Mouse (Mus musculus) hindbrain, postnatal 0 days (tissue): ENCODE results near the gene Vpreb3. TPM values are rescaled to one million over a fixed set of nuclear protein-coding genes. Genes with fewer than 3 reads are reported as not detected.

ENCODE experiments used
- ATAC-seq: fragments of 200-750 bp; cut with Nextera tagmentation; 2 replicates; pipeline ENCODE4 v1.8.0; 2017; ENCODE audit warnings: mild to moderate bottlenecking, moderate TSS enrichment, moderate library complexity
- DNase-seq: peaks from one replicate; pipeline ENCODE4 v3.0.0-alpha.2; 2015; ENCODE audit warnings: low spot score
- H3K27ac ChIP-seq: fragments of 300-500 bp; sonication (generic); 2 replicates; pipeline ENCODE4 v1.5.1; 2014; ENCODE audit warnings: mild to moderate bottlenecking
- H3K27me3 ChIP-seq: fragments of 300-500 bp; sonication (generic); 2 replicates; pipeline ENCODE4 v1.6.1; 2014; ENCODE audit warnings: low read length, mixed read lengths; ENCODE audit not compliant: insufficient read depth
- H3K36me3 ChIP-seq: fragments of 300-500 bp; sonication (generic); 2 replicates; pipeline ENCODE4 v1.6.1; 2014; ENCODE audit warnings: low read length, mixed read lengths; ENCODE audit not compliant: insufficient read depth
- H3K4me1 ChIP-seq: fragments of 300-500 bp; sonication (generic); 2 replicates; pipeline ENCODE4 v1.6.1; 2014; ENCODE audit warnings: antibody characterized with exemption, low read length, mixed read lengths; ENCODE audit not compliant: insufficient read depth
- H3K4me2 ChIP-seq: fragments of 300-500 bp; sonication (generic); 2 replicates; pipeline ENCODE4 v1.6.1; 2014; ENCODE audit warnings: low read depth, mild to moderate bottlenecking, low read length, moderate library complexity, mixed read lengths
- H3K4me3 ChIP-seq: fragments of 300-500 bp; sonication (generic); 2 replicates; pipeline ENCODE4 v1.5.1; 2014; ENCODE audit warnings: low read length
- H3K9ac ChIP-seq: fragments of 300-500 bp; sonication (generic); replicated peaks from 2 replicates; pipeline ENCODE4 v1.6.1; 2014; ENCODE audit warnings: mild to moderate bottlenecking, low read length, moderate library complexity, mixed read lengths
- H3K9me3 ChIP-seq: fragments of 300-500 bp; sonication (generic); 2 replicates; pipeline ENCODE4 v1.6.1; 2016; ENCODE audit warnings: low read length, mixed read lengths
- CTCF ChIP-seq: IDR thresholded peaks from 2 replicates; pipeline ENCODE4 v1.5.1; 2016; ENCODE audit warnings: antibody characterized with exemption, control low read depth, low read depth
- WGBS: fragments of 180-500 bp; shearing (Covaris S2); extraction: QIAGEN DNeasy Blood & Tissue Kit; methylation state at CpG from one replicate; pipeline ENCODE4 v1.1.7; 2014; 5-methylcytosine and 5-hydroxymethylcytosine counted together
- polyA plus RNA-seq: library from polyadenylated mRNA; unstranded; fragments of >200 nt; fragmentation: Nextera tagmentation; extraction: Ambion mirVana; gene quantifications from 2 replicates; pipeline ENCODE4 v1.2.1, GENCODE M21; 2015
- total RNA-seq: library from RNA; depleted of rRNA; stranded (reverse); fragments of >200 nt; gene quantifications from 2 replicates; pipeline ENCODE4 v1.2.3, GENCODE M21; 2014; rRNA removed

Gene Vpreb3
- total RNA-seq, result not detected in 2 replicates
- polyA plus RNA-seq, result 0.52 and 0.75 TPM in 2 replicates

DNA sequence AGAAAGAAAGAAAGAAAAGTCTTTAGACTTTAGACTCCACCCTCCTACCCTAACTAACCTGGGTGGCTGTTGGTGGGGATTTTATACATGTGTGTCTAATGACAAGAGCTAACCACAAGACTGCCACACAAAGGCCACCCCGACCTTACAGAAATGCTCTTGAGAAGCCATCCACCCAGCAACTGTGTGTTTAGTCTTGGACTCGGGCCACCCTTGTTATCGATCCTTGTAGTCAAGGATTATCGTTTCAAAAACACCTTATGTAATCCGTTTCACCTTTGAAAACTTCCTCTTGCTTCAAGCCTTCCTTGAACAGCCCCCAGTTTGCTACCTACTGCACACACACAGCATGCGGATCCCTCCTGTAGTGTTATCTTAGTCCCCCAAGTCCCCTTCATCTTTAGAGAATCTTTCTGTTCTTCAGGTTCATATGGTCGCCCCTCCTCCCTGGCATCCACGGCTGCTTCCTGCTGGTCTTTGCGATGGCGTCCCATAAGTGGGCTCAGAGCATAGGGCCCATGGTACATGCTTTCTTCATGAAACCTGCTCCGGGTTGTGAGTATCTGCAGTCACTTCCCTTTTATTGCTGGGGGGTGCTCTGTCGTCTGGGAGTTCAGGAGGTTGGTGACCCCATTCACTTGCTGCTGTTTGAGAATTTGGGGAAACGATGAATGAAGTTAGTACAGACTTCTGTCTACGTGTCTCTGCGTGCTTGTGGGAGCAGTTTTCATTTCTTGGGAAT is at the start of gene Vpreb3:
TSS of gene Vpreb3 (plus strand) at position 322 of the 742 bp plus-strand sequence.
- no peak within 1 kb of the TSS for H3K27ac ChIP-seq
- TF ChIP-seq CTCF, result no peak
- H3K27me3 ChIP-seq, result no peaks in the 10 kb centered on the region
- H3K4me1 ChIP-seq, result peaks cover 5% of the 10 kb centered on the region; the same call in 1 of the 2 replicates
- no peak for ATAC-seq
- H3K9me3 ChIP-seq, result no peaks in the 10 kb centered on the region
- H3K4me3 ChIP-seq, result no peak within 1 kb of the TSS
- H3K36me3 ChIP-seq, result no peaks in the 10 kb centered on the region
- 81% methylated on average over 15 of the region's 15 CpGs for WGBS
- no peak for DNase-seq
- no peak within 1 kb of the TSS for H3K9ac ChIP-seq
- no peak within 1 kb of the TSS for H3K4me2 ChIP-seq

DNA sequence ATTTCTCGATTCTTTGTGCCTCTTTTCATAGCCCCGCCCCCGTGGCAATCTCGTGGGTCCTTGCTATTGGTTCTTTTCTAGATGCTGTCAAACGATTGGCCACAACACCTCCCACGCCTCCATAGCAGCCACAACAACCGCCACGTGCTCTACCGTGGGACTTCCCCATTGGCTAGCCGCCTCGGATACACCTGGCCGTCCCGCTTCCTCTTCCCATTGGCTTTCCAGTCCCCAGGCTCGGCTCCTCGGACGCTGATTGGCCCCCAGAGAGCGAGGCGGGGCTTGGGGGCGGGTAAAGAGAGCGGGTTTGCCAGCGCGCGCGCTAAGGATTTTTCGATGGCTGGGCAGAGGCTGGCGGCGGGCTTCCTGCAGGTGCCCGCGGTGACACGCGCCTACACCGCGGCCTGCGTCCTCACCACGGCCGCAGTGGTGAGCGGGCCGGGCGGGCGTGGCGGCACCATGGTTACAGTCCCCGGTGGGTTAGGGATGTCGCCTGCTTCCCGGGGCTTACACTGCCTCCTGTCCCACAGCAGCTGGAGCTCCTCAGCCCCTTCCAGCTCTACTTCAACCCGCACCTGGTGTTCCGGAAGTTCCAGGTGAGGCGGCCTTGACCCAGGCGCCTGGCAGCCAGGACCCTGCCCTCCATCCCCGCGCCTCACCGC is 49.6 kb upstream of the Vpreb3 start, which contains the start of gene Derl3:
TSS of gene Derl3 (plus strand) at position 325 of the 662 bp plus-strand sequence.
- Histone ChIP-seq H3K9ac (peak within 1 kb of the TSS; percentile 52; the same call in 1 of the 2 replicates), H3K4me3 (peak within 1 kb of the TSS; percentile 40), H3K4me1 (peaks cover 4% of the 10 kb centered on the region), H3K36me3 (peaks cover 24% of the 10 kb centered on the region), H3K9me3 (no peaks in the 10 kb centered on the region), H3K27ac (peak within 1 kb of the TSS; percentile 41), H3K4me2 (peak within 1 kb of the TSS; percentile 85), H3K27me3 (no peaks in the 10 kb centered on the region)
- DNase-seq (peak; percentile 98), ATAC-seq (peak; percentile 99)
- TF ChIP-seq CTCF, result no peak
- WGBS, result 2% methylated on average over 49 of the region's 51 CpGs

DNA sequence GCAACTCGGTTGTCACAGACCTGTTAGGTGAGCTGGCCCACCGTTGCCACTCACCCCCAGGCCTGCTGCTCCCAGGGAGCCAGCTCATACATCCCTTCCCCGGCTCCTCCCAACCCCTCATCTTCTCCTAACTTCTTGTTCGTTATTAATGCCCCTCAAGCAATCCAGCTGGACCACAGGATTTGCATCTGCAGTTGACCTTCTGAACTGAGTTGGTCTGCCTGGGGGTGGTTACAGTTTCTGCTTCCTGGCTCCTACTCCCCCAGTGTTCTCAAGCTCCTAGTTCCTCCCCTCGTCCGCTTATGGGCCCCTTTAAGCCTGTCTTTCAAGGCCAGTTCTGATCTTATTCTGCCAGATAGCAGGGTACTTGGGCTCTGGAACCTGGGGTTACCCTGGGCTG is 48.3 kb upstream of the Vpreb3 start:
- no peaks in the 10 kb centered on the region for H3K9me3 ChIP-seq
- H3K4me1 ChIP-seq, result peaks cover 4% of the 10 kb centered on the region
- no peak for TF ChIP-seq CTCF
- DNase-seq (no peak), ATAC-seq (no peak)
- no peak overlapping the region for H3K27ac ChIP-seq
- H3K27me3 ChIP-seq, result no peaks in the 10 kb centered on the region
- peaks cover 28% of the 10 kb centered on the region for H3K36me3 ChIP-seq
- no peak overlapping the region for H3K4me3 ChIP-seq
- 77% methylated on average over 6 of the region's 6 CpGs for whole genome bisulfite sequencing
- no peak overlapping the region for H3K4me2 ChIP-seq
- no peak overlapping the region for H3K9ac ChIP-seq

GRCm38 (mm10) chr10:75895730-75896129 is 47.1 kb upstream of the Vpreb3 start:
- ATAC-seq, result no peak
- no peak for TF ChIP-seq CTCF
- peaks cover 34% of the 10 kb centered on the region for H3K36me3 ChIP-seq
- H3K4me1 ChIP-seq, result peaks cover 4% of the 10 kb centered on the region
- no peak overlapping the region for H3K4me3 ChIP-seq
- no peaks in the 10 kb centered on the region for H3K27me3 ChIP-seq
- H3K4me2 ChIP-seq, result no peak overlapping the region
- H3K9me3 ChIP-seq, result no peaks in the 10 kb centered on the region
- no peak overlapping the region for H3K9ac ChIP-seq
- no peak for DNase-seq
- no peak overlapping the region for H3K27ac ChIP-seq
- WGBS, result 89% methylated on average over 5 of the region's 5 CpGs

DNA sequence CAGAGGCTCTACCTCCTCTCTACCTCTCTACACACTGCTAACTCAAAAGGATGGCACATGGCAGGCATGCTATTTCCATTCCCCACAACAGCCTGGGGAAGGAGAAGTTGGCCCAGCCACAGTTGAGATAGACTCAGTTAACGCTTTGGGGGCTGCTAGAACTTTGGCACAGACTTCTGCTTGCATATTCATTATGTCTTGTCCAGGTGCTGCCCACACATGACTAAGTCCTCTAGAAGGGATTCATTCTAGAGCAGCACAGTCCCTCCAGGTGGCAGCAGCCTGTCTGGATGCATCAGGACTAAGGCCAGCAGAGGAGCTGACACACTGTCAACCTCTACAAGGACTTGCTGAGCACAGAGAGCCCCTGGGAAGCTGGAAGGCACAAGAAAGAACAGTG is 46.6 kb upstream of the Vpreb3 start:
- Histone ChIP-seq H3K27ac (no peak overlapping the region), H3K36me3 (peaks cover 39% of the 10 kb centered on the region), H3K9me3 (no peaks in the 10 kb centered on the region), H3K4me2 (no peak overlapping the region), H3K4me1 (peaks cover 4% of the 10 kb centered on the region), H3K9ac (no peak overlapping the region), H3K27me3 (no peaks in the 10 kb centered on the region), H3K4me3 (no peak overlapping the region)
- DNase-seq, result no peak
- ATAC-seq, result no peak
- WGBS, result 77% methylated on average over 1 of the region's 1 CpGs
- TF ChIP-seq CTCF, result no peak

DNA sequence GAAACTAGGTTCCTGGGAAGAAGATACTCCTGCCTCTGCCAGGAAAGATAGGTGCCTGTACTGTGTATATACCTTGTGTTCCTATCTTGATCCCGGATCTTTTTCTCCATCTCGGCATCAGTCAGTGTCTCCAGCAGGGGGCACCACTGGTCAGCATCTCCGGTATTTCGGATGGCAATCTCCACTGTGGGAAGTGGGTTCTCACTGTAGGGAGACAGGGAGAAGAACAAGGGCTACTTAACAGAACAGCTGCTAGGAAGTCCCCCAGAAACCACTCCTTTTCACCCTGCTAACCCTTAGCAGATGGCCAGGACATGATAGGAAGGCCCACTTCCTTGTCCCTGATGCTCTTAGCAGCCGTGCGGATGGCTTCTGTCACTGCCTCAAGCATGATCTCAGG is 45.5 kb upstream of the Vpreb3 start:
- H3K9ac ChIP-seq, result no peak overlapping the region
- no peak overlapping the region for H3K4me3 ChIP-seq
- H3K36me3 ChIP-seq, result peaks cover 50% of the 10 kb centered on the region
- peak; percentile 76 for DNase-seq
- peaks cover 4% of the 10 kb centered on the region for H3K4me1 ChIP-seq
- no peaks in the 10 kb centered on the region for H3K9me3 ChIP-seq
- H3K4me2 ChIP-seq, result no peak overlapping the region
- TF ChIP-seq CTCF, result peak; percentile 85
- 27% methylated on average over 6 of the region's 6 CpGs for WGBS
- no peaks in the 10 kb centered on the region for H3K27me3 ChIP-seq
- ATAC-seq, result no peak
- no peak overlapping the region for H3K27ac ChIP-seq
